Mouse (Mus musculus) lung, adult 2 months (tissue): Measurements from ENCODE around the gene Zfp78. TPM values are rescaled to one million over a fixed set of nuclear protein-coding genes. Genes with fewer than 3 reads are reported as not detected.

Experiments used
- DNase-seq: peaks from one replicate; pipeline ENCODE4 v3.0.0; 2022
- H3K4me1 ChIP-seq: fragments of 200-500 bp; 2 replicates; pipeline ENCODE4 v1.6.1; 2011; ENCODE audit warnings: low read length; ENCODE audit not compliant: control insufficient read depth, insufficient read depth
- H3K4me3 ChIP-seq: fragments of 200-500 bp; replicated peaks from 2 replicates; pipeline ENCODE3; 2011; ENCODE audit warnings: low read depth, mild to moderate bottlenecking, control low read depth, low read length; ENCODE audit errors: extremely low read depth
- CTCF ChIP-seq: fragments of 200-500 bp; IDR thresholded peaks from 2 replicates; pipeline ENCODE4 v1.5.1; 2011; ENCODE audit warnings: mild to moderate bottlenecking, low read length, control low read depth; ENCODE audit not compliant: insufficient read depth
- POLR2A ChIP-seq: fragments of 200-500 bp; IDR thresholded peaks from 2 replicates; pipeline ENCODE4 v1.6.1; 2011; ENCODE audit warnings: low read depth, mild to moderate bottlenecking, control low read depth, low read length, borderline replicate concordance; ENCODE audit errors: extremely low read depth
- WGBS: fragments of 180-500 bp; shearing (Covaris S2); methylation state at CpG from one replicate; pipeline ENCODE4 v1.1.7; 2018; 5-methylcytosine and 5-hydroxymethylcytosine counted together
- polyA plus RNA-seq: library from polyadenylated mRNA; depleted of rRNA; stranded (reverse); fragments of >200 nt; gene quantifications from 2 replicates; pipeline ENCODE4 v1.2.3, GENCODE M21; 2012; rRNA removed

Zfp78 gene
- polyA plus RNA-seq, result 0.35 and 0.59 TPM in 2 replicates

DNA sequence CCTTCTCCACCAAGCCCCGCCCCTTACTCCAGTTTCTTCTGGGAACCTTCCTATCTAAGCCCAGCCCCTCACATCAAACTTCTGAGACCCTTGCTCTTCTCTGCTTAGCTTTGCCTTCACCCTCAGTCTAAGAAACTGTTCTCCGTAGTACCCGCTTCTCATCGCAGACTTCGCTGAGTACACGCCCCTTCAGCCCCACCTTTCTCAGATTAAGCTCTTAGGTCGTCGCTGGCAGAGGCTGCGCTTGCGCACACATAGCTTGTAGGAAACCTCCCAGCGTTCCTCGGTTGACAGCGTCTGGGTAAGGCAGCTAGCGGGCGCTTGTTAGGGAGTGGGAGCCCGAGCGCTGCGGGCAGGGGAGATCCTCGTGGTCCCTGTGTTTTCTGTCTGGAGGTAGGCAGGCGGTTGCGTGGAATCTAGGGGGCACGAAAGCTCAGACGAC lies at the start of gene Zfp78:
TSS of gene Zfp78 (plus strand) at position 234 of the 442 bp plus-strand sequence.
- TF ChIP-seq POLR2A, result peak; percentile 63; the same call in 1 of the 2 replicates
- no peak for TF ChIP-seq CTCF
- peaks cover 4% of the 10 kb centered on the region; the same call in 1 of the 2 replicates for H3K4me1 ChIP-seq
- no peak for DNase-seq
- 1% methylated on average over 23 of the region's 23 CpGs for WGBS
- H3K4me3 ChIP-seq, result peak within 1 kb of the TSS; percentile 78

DNA sequence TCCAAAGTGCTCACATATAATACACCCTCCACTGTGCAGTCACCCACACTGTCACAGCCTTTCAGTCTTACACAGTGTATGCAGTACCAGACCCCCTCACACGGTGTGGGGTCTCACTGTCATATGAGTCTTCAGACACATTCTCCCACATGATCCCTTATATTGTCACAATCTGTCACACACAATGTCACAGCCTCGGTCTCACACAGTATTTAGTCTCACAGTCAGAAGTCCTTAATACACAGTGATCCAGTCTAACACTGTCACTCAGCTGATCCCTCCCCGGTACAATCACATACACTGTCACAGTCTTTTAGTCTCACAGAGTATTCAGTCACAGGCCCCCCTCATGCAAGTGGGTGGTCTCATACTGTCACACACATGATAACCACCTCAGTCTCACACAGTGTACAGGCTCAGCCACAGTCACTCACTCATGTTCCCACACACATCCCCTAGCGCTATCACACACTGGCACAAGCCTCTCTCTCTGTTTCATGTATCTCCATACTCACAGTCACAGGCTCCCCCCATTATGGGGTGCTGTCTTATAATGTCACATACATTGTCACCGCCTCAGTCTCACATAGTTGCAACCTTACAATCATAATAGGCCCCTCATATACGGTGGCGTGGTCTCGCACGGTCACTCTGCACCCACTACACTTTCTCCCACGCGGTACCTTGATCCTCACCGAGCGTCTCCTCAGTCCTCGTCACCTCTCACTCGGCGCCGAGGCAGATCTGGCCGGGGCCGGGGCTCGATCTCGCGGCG lies 32.4 kb upstream of the Zfp78 start:
- H3K4me3 ChIP-seq, result peak overlapping the region; percentile 66
- WGBS, result 14% methylated on average over 23 of the region's 23 CpGs
- peaks cover 7% of the 10 kb centered on the region for H3K4me1 ChIP-seq
- TF ChIP-seq CTCF (no peak), POLR2A (no peak)
- DNase-seq, result no peak

DNA sequence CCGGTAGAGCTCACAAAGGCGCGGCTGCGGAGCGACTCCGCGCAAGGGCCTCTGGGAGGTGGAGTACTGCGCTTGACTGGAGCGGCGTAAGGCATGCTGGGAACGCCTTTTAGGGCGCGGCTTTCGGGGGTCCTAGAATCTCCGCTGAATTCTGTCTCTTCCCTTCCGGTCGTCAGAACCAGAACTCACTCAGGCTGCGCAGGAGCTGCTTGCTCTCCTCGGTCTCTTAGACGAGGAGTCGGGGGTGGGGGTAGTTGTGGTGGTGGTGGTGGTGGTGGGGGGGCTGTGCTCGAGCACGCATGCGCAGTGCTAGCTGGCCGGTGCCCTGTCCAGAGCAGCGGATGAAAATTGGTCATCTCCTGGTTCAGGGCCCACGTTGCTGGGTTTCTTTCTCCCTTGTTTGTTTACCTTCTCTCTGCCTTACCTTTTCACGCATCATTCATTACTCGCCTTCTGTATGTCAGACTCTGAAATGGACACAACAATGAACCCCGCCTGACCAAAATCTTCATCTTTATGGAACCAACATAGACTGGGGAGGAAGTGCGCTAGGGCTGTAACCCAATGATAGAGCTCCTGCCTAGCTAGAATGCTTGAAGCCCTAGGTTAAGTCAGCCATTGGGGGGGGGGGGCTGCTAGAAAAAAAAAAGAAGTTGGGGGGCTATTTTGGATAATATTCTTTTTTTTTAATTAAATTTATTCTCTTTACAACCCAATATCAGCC lies 31.7 kb upstream of the Zfp78 start, which contains the start of gene Zfp583:
TSS of gene Zfp583 (minus strand) at position 53 of the 724 bp plus-strand sequence.
- Histone ChIP-seq H3K4me1 (peaks cover 7% of the 10 kb centered on the region), H3K4me3 (peak within 1 kb of the TSS; percentile 66)
- 6% methylated on average over 31 of the region's 31 CpGs for WGBS
- peak; percentile 75 for DNase-seq
- TF ChIP-seq POLR2A, result peak; percentile 36; the same call in 1 of the 2 replicates
- TF ChIP-seq CTCF, result no peak

DNA sequence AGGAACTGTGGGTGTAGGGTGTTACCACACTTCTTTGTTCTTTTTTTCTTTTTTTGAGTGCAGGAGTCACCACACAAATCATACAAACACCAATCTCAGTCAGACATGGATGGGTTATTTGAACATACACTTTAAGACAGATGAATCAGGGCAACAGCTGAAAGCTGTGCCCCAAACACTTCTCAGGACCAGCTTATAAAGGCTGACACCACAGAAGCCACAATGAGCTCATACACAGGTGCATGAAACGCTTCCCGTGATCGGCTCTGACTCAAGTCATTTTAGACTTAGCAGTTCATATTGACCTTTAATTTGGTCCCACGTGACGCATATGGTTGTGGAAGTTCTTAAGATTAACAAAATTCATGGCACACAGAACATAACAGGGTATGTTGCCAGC lies 23.2 kb upstream of the Zfp78 start:
- TF ChIP-seq CTCF (no peak), POLR2A (no peak)
- Histone ChIP-seq H3K4me3 (no peak overlapping the region), H3K4me1 (no peaks in the 10 kb centered on the region)
- 87% methylated on average over 5 of the region's 5 CpGs for WGBS
- no peak for DNase-seq

DNA sequence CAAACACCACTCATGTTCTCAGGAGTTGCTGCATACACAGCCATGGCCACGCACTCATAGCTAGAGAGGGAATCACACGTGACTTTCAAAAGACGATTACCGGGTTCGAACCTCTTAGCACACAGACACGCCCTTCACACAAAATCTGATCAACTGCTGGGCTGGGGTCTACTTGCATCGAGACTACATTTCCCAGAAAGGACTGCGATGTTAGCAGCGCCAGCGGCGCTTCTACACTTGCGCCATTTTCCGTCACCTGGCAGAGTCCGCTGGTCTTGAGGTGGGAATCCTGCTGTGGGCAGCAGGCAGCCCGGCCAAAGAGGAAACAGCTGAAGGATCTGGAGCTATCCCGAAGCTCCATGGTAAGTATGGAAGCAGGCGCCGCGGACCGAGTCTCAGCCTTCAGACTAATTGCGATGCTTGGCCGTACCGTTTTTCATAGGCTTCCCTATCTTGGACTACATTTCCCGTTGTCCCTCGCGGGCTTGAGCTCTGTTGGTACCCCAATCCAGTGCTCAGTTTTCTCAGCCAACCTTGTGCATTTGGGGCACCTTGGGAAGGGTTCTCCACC lies 19.5 kb upstream of the Zfp78 start, which contains the start of gene Gm3854:
TSS of gene Gm3854 (plus strand) at position 259 of the 571 bp plus-strand sequence.
- H3K4me1 ChIP-seq, result no peaks in the 10 kb centered on the region
- H3K4me3 ChIP-seq, result peak within 1 kb of the TSS; percentile 36
- peak; percentile 44 for DNase-seq
- TF ChIP-seq POLR2A (no peak), CTCF (no peak)
- WGBS, result under 1% methylated on average over 26 of the region's 26 CpGs

DNA sequence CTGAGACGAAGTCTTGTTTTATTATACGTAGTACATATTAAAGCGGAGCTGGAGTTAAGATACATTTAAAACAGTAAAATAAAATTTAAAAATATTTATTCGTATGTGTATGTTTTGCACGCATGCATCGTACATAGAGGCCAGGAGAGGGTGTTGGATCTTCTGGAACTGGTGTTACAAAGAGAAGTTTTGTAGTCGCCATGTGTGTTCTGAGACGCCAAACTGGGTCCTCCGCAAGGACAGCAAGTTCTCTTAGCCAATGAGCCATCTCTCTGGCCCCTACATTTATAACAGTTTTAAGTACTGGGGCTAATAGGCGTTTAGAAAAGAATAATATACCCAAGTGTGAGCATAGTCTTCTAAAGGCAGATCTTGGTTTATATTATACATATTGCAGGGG lies 19.0 kb upstream of the Zfp78 start:
- no peak overlapping the region for H3K4me3 ChIP-seq
- WGBS, result 30% methylated on average over 10 of the region's 10 CpGs

DNA sequence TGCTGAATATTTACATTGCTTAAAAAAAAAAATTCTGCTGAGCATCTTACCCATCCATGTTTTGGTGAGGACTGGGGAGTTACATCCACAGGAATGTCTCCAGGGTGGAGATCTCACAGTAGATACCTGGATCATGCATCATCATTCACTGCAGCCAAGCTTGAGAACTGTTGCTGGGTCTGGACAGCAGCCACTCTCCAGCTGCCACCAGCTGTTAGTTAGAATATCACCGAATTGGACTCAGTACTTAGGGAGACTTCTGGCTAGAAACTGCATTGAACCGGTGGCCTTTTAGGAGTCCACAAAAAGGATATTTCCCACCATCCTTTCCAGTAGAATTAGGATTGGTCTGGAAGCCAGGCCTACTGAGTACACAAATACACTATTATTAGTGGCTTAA lies 5.0 kb upstream of the Zfp78 start:
- no peaks in the 10 kb centered on the region for H3K4me1 ChIP-seq
- 52% methylated on average over 2 of the region's 2 CpGs for WGBS
- TF ChIP-seq POLR2A (no peak), CTCF (no peak)
- no peak for DNase-seq
- H3K4me3 ChIP-seq, result no peak overlapping the region

More for the DNA sequence above, 19.0 kb upstream of the Zfp78 start:
- no peak for DNase-seq
- TF ChIP-seq POLR2A (no peak), CTCF (no peak)
- H3K4me1 ChIP-seq, result no peaks in the 10 kb centered on the region

DNA sequence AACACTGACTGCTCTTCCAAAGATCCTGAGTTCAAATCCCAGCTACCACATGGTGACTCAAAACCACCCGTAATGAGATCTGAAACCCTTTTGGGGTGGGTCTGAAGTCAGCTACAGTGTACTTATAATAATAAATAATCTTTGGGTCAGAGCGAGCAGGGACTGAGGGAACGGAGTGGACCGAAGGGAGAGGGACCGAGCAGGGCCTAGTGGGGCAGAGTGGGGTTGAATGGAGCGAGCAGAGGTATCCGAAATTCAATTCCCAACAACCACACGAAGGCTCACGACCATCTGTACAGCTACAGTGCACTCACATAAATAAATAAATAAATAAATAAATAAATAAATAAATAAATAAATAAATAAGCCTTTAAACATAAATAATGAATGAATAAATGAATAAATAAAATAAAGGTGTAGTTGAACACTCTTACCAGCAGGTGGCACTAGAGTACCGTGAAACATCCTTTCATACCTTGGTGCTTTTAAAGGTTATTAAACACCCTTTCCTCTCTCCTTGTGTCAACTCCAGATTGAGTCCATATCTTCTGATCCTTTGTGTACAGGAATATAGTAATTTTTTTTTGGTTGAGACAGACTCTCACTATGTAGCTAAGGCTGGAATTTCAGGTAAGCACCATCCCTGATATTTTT lies 4.0 kb upstream of the Zfp78 start:
- WGBS, result 53% methylated on average over 10 of the region's 10 CpGs
- DNase-seq, result no peak

More for the DNA sequence above, 4.0 kb upstream of the Zfp78 start:
- Histone ChIP-seq H3K4me1 (peaks cover 4% of the 10 kb centered on the region; the same call in 1 of the 2 replicates), H3K4me3 (no peak overlapping the region)
- TF ChIP-seq POLR2A (no peak), CTCF (peak; percentile 43; the same call in 1 of the 2 replicates)
